Mouse (Mus musculus) layer of hippocampus, adult 11-12 months (tissue): ENCODE data around the gene 4930426L09Rik.

Experiments
- DNase-seq: peaks from one replicate; pipeline ENCODE4 v3.0.0; 2022; ENCODE audit warnings: low spot score

Gene 4930426L09Rik

DNA sequence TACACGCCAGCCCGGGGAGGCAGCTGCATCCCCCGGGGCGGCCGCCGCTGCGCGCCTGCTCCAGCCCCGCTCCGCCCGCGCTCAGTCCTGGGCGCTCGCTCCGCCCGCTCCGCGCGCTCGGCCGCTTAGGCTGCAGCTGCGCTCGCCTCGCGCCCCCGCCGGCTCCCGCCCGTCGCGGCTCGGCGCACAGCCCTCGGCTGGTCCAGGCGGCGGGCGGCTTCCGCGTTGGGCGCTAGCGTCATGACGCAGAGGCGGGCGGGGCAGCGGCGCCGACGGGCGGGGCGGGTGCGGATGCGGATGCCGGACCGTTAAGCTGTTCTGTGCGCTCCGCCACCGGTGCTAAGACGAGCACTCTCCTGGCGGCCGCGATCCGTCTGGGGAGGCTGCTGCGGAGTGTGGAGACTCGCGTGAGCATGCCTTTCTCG, at the start of gene 4930426L09Rik, which contains the start of gene Pip4k2a:
4930426L09Rik (plus strand) TSS at position 290 of the 425 bp plus-strand sequence.
Pip4k2a (minus strand) TSS at position 73 of the 425 bp plus-strand sequence.
- peak; percentile 94 for DNase-seq

DNA sequence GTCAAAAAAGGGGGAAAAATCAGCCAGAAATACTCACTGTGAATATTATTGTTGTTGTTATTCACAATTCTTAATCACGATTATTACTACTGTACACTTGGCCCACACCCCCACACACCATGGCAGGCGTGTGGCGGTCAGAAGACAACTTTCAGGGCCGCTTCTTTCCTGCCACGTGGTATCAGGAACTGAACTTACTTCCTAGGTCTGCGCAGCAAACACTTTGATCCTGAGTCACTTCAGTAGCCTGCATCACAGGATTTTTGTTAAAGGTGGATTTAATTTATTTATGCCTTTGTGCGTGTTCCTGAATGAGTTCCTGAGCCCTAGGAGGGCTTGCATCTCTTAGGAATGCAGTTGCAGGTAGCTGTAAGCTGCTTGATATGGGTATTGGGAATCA, 49.4 kb upstream of the 4930426L09Rik start:
- no peak for DNase-seq

DNA sequence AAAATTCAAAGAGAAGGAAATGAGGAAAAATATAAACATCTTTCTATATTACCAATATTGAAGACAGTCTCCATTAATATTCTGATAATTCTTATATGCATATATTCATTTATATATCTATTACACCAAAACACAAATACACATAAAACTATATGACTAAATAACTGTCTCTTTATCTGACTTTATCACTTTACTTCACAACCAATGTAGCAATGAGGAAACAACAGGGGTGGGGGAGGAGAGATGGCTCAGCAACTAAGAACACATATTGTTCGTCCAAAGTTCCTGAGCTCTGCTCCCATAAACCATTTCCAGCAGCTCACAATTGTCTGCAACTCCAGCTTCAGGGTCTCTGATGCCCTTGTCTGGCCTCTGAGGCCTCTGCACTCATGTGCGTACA, 47.4 kb upstream of the 4930426L09Rik start:
- no peak for DNase-seq

DNA sequence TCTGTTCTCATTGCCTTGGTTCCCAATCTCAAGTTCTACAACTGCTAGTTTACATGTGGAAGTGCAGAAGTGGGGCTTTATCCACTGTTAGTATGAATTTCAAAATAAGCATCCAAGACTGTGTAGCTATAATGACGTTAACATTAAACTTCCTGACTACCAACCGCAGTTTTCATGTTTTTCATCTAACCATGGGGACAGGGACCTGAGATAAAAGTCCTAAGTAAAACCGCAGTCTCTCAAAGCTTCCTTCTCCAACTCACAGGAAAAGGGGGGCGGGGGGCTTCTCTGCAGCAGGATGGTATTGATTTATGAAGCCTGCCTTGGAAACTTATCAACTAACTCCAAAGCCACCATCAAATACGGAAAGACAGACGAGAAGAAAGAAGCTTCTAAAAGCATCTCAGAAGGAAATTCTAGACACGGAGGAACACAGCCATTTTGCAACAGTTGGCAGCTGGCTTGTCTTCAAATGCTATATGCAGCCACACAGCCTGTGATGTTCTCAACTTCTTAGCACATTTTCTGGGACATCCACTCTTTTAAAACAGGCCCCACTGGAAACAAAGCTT, 46.0 kb upstream of the 4930426L09Rik start:
- DNase-seq, result no peak

DNA sequence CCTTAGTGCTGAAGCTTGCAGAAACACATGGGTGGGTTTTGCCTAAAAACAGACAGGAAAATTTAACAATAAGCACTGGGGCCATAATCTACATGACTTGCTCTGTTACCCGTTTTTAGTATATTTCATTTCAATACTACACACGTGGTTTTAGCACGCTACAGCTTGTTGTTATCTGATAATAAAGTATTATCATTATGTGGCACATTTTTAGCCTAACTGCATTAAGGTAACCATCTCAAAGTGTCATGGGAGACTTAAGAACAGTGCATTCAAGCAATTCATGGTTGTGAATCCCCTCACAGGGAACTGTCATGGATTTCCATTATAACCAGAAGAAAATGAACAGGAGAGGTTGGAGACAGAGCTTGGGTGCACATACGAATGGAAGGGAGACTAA, 43.7 kb upstream of the 4930426L09Rik start:
- no peak for DNase-seq

DNA sequence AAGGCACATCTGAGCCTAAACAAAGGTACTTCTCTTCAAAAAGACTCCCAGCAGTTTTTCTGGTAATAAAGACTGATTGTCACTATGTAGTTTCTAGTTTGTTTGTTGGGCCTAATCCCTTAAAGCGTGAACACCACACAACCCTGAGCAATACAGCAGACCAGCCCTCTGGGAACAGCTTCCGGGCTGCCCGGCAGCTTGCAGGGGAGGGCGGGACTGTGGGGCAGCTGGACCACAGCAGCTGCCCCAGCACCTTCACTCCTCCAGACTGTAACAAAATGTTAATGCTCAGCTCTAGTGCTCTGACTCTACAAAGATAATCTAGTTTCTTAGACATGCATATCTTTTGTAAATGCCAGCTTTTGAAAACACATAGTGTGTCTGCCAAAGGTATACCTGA, 43.1 kb upstream of the 4930426L09Rik start:
- no peak for DNase-seq

DNA sequence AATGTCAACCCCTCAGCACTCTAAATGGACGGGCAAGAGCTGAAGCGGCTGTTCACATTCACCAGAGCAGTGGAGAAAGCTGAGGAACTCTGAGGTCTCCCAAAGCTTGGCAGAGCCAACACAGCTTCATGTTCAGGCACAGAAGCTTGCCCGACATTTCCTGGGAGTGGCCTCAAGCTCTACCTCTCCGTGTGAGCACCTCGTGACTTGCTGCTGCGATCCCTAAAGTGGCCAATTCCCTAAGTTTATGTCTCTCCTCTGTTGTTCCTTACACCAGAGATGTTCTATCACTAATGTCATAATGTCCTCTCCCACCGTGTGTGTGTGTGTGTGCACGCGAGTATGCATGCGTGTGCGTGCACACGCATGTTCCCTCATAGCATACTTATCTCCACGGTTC, 42.5 kb upstream of the 4930426L09Rik start:
- no peak for DNase-seq

DNA sequence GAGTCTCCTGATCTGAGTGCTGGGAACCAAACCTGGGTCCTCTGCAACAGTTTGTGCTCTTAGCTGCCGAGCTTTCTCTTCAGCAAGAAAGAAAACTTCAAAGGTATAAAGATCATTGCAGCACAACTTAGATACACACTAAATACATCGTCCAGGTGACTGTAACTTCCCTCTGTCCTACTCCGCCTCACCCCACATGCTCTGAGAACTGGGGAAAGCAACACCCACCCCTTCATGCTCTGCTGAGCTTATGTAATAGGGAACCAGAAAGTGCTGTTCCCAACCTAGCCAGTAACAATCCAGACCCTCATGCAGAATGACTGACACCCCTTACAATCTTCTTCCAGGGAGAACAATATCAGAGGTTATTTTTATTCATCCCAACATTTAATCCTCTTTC, 41.7 kb upstream of the 4930426L09Rik start:
- DNase-seq, result no peak

DNA sequence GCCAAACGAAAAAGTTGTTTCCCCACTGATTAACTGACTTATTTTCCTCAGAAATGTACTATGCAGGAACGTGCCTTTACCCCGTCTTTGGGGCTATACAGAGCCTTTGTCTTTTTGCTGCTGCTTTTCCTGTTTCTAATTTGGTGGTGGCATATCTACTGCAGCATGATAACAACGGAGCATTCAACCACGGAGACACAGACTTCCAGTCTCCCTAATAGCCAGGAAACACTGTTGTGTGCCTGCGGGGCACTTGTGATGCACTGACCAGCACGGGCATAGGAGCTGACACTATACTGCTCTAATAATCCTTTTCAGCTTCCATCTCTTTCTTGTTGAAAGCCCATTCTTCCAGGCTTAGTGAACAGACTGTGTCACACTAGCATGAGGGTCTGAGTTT, 41.2 kb upstream of the 4930426L09Rik start:
- no peak for DNase-seq

DNA sequence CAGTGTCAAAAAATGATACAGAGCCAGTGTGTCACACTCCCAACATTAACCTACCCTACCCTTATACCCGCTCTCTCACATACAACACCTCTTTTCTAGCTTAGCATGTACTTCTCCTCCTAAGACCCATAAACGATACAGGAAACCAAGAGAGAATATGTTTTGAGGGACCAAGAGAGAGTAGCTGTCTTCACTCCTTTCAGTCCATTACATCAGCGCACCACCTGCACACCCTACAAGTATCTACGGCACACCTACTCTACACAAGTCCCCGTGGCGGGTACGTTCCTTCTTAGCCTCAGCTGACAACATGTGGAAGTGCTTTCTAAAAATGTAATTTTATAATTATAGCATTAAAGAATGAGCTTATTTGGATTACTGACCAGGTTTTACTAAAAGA, 40.7 kb upstream of the 4930426L09Rik start:
- no peak for DNase-seq

DNA sequence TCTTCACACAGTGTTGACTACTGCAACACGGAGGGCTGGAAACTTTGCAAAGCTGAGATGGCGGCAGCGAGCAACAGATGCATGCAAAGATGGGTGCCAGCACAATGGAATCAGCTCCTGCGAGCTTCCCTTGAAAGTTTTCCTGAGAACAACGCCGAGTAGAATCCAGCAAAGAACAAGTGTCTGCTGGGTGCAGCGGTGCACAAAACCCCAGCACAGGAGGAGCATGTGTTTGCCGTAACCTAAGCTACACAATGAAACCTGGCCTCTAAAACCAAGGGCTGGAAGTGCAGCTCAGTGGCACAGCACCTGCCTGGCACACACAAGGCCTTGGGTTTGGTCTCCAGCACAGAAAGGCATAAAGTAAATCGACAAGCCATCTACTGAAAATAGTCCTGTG, 40.1 kb upstream of the 4930426L09Rik start:
- DNase-seq, result no peak

DNA sequence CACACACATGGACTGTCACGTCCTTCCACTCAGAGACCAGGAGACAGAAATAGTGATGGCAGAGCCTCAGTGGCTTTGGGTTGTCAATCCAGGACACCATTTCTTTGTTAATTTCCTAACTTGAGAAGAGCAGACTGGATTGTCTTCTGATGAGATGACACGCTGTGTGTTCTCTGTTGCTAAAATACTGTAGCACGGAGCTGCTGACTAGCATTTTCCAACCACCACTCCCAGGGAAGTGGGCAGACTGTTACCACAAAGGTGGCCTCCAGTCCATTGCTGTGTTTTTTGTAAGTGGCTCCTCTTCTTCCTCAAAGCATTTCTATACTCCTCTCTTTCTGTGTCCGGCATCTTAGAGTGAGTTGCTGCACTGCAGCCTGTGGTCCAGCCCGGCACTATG, 39.6 kb upstream of the 4930426L09Rik start:
- DNase-seq, result no peak

DNA sequence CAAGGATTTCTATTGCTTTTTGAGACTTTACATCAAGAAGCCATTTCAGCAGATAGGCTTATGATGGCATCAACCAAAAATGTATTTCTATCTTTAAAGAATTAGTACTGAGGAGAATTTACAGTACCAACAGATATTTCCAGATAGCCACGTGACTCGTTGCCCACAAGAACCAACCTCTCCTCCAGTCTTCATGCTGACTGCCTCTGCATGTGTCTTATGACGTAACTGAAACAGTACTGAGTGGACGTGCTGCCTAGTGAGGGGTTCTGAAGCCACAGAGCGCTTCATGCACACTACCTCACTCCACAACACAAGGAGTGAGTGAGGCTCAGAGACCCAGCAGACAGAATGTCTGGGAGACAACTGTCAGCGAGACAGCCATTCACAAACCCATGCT, 39.1 kb upstream of the 4930426L09Rik start:
- no peak for DNase-seq

DNA sequence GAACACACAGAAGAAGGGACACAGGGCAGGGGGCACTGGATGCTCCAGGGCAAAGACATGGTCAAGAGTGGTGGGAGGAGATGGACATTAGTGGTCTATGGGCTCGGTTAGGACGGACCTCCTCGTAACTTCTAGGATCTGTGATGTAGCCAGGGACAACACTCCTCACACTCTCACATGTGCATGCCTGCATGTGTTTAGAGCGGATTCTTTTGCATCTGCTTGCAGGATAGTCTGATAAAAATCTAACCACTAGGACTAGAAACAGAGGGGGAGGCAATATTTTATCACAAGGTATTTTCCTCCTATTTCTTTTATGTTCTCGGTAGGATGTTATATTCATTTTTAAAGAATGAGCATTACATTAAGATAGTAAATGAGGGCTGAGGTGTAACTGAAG, 38.6 kb upstream of the 4930426L09Rik start:
- DNase-seq, result no peak

DNA sequence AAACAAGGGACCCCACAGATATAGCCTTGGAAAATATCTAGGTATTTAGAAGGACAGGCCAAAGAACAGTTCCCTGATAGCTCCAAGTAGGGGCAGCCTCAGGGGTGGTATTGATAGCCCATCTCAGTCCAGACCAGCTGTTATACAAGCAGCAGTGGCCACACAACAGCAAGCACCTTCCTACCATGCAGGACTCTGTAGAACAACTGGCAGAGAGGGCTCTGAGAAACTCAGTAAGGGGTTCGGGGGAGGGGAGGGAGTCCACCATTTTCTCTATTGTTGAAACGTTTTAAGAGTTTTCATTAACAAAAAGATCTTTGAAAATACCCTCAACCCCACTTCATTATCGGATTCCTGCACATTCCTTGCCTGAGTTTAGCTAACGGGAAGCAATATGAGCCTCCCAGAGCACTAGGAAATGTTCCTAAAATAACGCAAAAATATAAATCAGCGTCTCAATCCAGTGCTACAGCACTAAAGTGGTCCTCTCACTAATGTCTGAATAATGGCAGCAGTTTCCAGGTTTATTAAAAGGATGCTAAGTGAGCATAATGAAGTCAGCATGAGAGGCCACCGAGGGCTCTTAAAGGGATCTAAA, 37.7 kb upstream of the 4930426L09Rik start:
- DNase-seq, result no peak

DNA sequence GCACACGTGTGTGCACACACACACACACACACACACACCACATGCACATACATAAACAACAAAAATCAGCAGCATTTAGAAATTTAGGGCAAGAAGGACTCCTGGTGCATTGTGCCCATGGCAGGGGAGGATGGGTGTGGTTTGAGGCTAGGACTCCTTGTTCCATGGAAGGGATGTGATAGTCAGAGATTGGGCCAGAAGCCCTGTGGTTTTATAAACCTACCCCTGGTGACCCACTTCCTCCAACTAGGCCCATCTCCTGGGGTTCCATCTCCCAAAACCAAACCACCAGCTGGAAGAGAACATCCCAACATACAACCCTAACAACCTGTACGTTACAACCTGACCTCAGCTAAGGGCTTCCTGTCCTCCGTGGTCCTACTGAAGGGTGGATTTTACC, 35.6 kb upstream of the 4930426L09Rik start:
- no peak for DNase-seq

DNA sequence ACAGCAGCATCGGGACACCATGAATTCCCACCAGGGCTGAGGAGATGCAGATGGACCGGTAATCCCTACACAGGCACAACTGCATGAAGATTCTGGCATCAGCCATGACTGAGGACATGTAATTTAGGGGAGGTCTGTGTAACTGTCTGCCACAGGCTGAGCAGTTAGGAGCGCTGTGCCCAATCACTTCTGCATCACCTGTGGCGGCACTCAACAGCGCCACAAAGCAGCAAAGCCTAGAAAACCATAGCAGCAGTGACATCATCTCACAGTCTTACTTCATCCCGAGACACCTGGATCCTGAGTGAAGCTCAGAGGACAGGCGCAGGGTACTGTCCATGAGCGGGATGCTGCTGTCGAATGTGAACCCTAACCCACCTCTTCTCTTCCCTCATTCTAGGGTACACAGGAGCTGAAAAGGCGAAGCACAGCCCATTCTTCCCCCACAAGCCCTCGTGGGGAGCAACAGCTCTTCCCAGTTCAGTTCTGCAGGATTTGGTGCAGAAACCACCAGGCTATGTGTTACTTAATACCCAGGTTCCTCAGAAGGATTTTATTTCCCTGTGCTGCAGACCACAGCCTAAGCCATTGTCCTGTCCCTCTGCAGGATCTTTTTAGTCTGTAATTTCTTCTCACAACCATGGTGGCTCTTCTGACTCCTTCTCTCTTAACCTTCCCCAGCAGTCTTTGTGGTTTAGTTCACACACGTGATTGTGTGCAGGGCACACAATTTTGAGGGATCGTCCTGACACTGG, 34.7 kb upstream of the 4930426L09Rik start:
- no peak for DNase-seq

DNA sequence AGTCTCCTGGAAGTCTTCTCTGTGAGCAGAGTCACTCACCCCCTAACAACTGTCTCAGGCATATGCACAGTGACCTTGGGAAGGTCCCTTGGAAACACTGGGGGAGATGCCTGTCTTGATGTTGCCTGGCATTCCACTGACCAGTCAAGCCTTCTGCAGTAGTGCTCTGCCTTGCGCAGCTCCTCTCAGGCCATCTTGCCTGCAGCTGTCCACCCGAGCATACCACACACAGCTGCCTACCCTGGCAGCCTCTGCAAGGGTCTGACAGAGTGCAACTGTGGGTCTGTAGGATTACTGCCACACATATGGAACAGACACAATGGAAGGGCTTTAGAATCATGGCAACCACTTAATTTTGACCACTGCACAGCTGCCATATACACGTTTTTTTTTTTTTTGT, 33.0 kb upstream of the 4930426L09Rik start:
- no peak for DNase-seq

DNA sequence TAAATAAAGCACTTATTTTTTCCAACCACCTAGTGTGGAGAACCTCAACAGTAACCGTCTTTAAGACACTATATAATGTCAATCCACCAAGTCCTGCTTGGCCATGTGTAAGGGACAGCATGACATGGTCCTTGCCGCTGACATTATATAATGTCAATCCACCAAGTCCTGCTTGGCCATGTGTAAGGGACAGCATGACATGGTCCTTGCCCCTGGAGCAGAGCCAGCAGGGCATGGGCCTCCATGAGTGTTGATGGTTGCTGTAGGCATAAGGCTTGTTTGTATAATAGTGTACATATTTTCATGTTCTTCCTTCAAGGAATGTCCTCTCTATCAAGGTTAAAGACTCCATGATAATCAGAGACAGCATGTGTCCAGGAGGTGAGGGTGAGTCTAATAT, 32.2 kb upstream of the 4930426L09Rik start:
- DNase-seq, result no peak

DNA sequence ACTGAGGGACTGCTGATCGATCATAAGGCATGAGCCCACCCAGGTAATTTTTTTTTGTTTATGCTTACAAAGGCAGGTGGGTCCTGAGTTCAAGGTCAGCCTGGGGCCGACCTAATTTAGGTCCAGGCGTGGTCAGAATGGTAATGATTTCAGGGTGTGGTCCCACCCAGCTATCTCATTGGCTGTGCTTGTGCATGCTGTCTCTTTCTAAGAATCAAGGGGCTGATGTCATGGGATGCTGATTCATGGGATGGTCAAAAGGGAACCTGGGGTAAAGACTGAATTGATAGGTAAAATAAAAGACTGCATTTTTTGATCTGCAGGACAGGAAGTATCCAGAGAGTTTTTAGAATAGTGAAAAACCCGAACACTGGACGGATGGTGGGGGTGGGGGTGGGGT, 31.6 kb upstream of the 4930426L09Rik start:
- no peak for DNase-seq

DNA sequence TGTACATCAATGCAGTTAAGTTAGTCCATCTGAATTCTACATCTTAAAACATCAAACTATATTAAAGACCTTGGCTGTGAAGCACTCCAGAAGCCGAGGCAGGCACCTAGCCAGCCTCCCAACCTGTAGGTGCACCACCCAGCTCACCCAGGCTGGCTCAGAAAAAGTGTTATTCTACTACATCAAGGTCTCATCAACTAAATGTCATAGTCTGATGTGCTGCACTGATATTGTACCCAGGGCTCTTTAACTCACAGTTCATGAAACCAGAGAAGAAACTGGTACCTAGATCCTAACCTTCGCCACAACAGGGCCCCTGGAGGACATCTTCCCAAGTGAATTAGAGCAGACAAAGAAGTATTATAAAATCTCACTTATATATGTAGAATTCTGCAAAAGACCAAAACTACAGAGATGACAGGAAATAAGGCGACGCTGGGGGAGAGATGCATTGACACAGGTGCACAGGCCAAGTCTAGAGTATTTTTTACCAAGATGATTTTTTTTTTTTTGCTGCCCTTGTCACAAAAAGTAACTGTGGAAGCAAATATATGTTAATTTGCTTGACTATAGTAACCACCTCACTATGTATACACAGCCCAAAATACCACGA, 30.6 kb upstream of the 4930426L09Rik start:
- no peak for DNase-seq

DNA sequence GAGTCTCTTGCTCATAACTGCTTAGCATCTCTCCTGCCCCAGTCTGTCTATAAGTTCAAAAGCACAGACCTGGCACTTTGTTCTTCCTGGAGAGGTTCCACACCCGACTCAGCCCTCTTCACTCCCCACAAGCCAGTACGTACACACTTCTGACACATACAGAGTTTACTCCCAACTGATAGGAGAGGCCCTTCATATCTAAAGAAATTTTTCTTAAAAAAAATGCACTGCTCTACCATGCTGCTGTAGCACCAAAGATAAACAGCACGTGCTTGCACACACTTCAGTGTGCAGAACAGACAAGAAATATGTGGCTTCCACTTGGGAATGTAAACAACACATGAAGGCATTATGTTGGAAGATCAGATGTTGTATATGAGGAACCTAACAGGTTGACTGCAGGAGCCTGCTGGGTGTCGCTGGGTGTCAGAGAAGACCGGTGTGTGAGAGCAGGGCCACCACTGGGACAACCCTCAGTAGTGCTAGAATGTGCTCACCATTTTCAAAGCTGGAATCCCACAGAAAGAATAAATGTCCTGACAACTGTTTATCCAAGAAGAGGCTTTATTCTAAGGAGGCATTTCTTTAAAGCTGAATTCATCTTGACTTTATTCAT, 29.0 kb upstream of the 4930426L09Rik start:
- no peak for DNase-seq

DNA sequence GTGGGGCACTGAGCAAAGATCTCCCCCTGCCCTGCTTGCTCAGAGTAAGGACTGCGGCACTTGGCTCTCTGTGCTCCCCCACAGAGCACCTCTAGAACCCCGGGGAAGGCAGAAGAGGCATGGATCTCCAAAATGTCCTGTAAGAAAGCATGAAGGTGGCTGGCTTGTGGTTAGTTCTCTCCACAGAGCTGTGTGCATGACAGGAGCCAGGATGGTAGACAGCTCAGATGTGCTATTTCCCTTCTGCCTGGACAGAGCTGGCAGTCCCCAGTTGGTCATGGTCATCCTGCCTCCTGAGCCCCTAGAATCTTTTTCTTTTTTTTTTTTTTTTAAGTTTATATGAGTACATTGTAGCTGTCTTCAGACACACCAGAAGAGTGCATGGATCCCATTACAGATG, 27.7 kb upstream of the 4930426L09Rik start:
- DNase-seq, result no peak
